Mouse (Mus musculus) gastrocnemius, postnatal 4 days (tissue): Measurements from ENCODE around the gene Etnk1. TPM values are rescaled to one million over a fixed set of nuclear protein-coding genes. Genes with fewer than 3 reads are reported as not detected.
"Not testable (repeated sequence)": the region's sequence is repeated elsewhere in the genome, so short reads cannot be mapped to it uniquely, and the experiment has no call there.

ENCODE experiments used
- DNase-seq, 2 experiments: peaks; one replicate each; pipeline ENCODE4 v3.0.0; 2021 to 2022; ENCODE audit warnings: low spot score in 2 of 2, mixed read lengths in 2 of 2
- long read RNA-seq, 2 experiments: library from polyadenylated mRNA; stranded (forward); transcript quantifications; one replicate each; pipeline ENCODE4 v2.0.0; 2021
- total RNA-seq, 2 experiments: library from RNA; stranded (reverse); gene quantifications; 2 replicates each; pipeline ENCODE4 v1.2.3; 2021

Etnk1 gene
- 10 to 100 TPM; 21.3 to 23.1 TPM for total RNA-seq
- long read RNA-seq, experiment 1, full-length matches to known transcripts, result 8 of 12 reads
- long read RNA-seq, experiment 1, partial matches to known transcripts, result 1 of 12 reads
- long read RNA-seq, experiment 1, other reads (novel, unspliced or antisense), result 3 of 12 reads
- long read RNA-seq, experiment 2, full-length matches to known transcripts, result 8 of 11 reads
- long read RNA-seq, experiment 2, partial matches to known transcripts, result 0 of 11 reads
- long read RNA-seq, experiment 2, other reads (novel, unspliced or antisense), result 3 of 11 reads

- DNase-seq, result peak; percentile 93 to 96
These were observed at the start of gene Etnk1 for GRCm38 (mm10) chr6:143166452-143167357. TSS of gene Etnk1 (plus strand) at chr6:143167221.

DNA sequence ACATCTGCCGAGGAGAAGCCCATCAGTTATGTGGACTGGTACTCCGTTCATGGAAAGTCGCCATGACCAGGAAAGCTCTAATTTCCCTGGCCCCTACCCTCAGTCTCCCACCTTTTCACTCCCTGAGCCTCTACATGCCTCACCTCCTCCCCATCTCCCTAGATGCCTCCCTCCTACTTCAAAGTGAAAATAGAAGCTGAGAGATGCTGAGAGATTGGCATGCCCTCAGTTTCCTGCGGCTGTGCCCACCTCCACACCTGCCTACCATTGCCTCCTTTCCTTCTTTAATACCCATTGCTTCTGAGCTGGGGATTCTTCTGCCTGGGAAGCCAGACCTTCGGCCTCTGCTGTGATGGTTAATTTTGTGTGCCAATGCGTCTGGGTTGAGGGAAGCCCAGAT, 47.7 kb upstream of the Etnk1 start:
- DNase-seq, result no peak

DNA sequence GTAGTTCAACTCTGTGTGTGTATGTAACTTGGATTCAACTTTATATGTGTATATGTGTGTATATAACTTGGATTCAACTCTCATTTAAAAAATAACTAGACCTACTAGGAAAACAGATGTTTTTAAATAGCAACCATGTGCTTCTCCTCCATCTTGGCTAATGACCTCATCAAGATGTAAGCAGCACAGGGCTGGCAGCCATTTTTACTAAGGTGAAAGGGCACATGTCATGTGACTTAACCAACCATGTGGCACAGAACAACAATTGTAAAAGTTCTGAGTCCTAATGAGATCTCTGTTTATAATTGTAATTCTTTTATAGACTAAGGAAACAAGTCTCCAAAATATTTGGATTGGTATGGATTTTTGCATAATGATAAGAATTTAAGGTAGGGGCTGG, 41.3 kb upstream of the Etnk1 start:
- DNase-seq, result no peak

DNA sequence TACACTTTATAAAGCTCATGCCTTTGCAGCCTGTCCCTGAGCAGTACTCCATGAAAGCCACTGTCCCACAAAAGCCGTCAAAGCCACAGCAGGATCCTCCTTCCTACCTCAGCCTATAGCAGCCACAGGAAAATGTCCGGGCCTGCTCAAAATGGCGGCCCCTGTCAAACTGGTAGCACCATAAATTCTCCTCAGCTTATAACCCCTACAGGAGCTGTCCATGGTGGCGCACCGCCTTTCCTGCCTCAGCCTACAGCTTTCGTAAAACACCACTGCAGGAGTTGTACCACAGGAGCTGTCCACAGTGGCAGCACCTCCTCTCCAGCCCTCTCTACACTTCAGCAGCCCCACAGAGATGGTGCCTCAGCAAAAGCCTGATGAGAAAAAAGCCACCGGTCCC, 37.6 kb upstream of the Etnk1 start:
- no peak for DNase-seq

DNA sequence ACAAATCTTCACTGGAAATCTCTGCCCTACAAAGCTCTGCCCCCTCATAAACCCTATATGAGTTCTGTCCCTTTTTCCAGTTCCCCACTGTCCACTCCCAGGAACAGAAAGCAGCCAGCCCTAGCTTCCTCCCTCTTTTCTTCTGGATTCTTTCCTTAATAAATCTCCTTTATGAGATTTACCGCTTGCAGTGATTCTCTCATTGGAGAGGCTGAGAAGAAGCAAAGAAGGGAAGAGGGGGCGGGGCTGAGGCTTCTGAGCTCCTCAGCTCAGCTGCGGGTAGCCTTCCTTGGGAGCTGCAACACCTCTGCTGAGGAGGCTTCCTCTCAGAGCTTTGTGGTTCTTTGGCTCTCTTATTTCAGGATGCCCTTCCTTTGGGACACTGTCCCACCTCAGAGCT, 37.1 kb upstream of the Etnk1 start:
- DNase-seq, result no peak

- no peak for DNase-seq
These were observed 36.6 kb upstream of the Etnk1 start for GRCm38 (mm10) chr6:143130411-143130810.

DNA sequence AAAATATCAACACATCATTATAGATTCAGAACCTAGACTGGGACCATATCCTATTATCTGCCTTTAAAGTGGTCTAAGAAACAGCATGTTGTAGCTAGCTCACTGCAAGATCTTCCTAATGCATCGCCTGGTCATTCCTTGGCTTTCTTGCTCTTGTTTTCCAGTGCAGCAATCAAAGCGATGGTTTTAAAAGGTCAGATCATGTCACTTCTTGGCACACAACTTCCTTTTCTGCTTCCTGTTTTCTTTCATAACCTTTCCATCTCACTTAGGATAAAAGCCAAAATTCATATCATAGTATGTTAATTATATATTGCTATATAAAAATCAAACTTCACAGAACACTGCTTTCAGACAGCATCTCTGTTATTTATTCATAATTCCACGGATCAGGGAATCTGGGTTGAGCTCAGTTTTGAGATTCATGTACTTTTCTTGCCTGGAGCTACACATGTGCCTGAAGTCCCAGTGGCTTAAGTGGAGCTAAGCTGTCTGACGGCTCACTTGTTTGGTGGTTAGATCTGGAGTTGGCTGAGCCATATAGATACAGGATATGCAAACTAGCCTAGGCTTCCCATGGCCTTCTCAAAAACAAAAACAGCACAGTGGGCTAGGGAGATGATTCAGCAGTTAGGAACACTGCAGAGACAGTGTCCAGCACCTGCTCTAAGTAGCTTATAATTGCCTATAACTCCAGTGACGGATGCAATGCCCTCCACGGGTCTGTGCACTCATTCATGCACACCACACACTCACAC, 34.9 kb upstream of the Etnk1 start:
- DNase-seq, result no peak

DNA sequence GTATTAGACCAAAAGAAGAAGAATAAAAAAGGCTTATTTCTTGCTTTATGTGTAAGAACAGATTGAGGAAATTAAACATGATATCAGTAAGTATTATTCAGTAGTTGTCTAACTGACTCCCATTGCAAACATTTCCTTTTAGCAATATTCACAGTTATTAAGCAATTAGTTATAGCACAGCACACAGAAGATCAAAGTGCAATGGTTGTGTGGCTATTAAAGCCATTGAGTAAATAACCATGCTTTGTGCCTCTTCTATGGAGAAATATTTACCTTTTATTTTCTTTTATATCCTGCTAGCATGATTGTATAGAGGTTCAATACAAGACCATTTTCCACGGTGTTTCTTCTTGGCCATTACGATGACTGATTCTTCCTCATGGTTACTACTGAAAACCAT, 33.9 kb upstream of the Etnk1 start:
- DNase-seq, result no peak

DNA sequence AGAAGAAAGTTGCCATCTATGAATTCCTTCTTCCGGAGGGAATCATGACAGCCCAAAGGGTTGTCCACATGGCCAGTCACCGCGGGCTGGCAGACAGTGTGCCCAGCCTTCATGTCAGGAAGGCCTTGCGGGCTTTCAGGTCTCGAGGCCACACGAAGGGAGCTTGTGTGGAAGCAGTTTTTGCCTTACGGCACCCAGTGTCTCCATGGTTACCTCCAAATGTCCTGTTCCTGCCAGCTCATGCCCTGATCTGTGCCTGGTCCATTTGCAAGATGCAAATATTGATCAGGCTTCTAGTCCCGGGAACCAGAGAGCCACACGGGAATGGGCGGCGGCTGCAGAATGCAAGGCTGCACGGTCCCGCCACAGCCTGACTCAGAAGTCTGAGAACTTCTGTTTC, 31.9 kb upstream of the Etnk1 start:
- DNase-seq, result no peak

DNA sequence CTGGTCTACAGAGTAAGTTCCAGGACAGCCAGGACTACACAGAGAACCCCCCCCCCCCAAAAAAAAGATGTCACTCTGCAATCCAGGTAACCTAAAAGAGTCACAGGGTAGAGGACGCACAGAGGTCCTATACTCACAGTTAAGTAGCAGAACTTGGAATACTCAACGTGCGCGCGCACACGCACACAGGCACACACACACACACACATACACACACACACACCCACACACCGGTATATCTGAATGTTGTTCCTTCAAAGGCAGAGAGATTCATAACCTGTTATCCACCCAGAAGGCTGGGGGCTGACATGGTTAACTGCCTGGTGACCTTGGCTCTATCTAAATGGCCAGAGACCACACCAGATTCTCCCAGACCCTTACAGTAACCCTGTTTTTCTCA, 30.3 kb upstream of the Etnk1 start:
- DNase-seq, result no peak

DNA sequence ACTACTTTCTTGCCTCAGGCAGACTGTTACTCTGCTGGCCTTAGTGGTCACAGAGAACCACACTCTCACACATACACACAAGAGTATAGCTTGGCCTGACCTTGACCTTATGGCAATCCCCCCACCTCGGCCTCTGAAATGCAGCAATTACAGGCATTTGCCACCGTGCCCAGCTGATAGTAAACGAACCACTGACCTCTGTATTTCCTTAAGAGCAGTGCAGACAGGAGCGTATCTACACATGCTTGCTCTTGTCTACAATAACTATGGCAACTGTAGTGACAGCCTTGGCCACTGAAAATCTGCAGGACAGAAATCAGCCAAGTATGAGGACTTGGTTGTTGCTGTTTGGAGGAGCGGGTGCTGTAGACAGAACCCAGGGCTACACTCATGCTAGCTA, 29.7 kb upstream of the Etnk1 start:
- DNase-seq, result no peak

DNA sequence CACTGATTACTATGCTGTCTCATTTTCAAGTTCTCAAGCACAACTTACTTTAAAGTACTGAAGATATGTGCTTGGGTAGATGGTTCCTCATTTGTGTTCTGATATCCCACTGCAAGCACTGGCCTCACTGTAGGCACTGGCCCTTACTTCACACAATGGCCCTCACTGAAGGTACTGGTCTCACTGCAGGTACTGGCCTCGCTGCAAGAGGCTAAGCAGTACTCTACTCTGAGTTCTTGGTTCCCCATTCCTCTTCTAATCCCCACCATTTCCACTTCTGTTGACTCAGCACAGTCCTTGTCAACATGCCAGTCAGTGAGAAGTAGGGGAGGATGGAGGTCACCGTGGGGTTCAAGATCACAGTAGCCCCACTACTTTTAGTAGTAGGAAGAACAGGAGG, 27.6 kb upstream of the Etnk1 start:
- DNase-seq, result no peak

DNA sequence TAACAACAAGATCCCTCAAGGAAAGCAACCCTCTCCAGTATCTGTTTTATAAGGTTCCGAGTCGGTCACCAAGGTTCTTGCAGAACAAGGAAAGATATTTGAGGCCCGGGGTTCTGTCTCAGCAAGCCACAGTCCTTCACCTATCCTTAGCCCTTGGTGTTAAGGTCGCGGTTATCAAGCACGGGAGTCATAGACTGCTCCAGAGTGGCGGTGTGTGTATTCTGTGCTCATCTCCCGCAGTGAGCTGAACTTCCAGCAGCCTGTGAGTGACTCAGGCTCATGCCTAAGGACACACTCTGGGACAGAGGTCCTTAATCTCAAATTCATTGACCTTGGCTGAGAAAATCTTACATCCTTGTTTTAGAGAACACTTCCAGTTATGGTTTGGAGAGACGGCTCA, 26.1 kb upstream of the Etnk1 start:
- no peak for DNase-seq

GRCm38 (mm10) chr6:143141624-143142592, 25.1 kb upstream of the Etnk1 start:
- DNase-seq, result not testable (repeated sequence)

- no peak for DNase-seq
These were observed 24.2 kb upstream of the Etnk1 start for GRCm38 (mm10) chr6:143142861-143143260.

DNA sequence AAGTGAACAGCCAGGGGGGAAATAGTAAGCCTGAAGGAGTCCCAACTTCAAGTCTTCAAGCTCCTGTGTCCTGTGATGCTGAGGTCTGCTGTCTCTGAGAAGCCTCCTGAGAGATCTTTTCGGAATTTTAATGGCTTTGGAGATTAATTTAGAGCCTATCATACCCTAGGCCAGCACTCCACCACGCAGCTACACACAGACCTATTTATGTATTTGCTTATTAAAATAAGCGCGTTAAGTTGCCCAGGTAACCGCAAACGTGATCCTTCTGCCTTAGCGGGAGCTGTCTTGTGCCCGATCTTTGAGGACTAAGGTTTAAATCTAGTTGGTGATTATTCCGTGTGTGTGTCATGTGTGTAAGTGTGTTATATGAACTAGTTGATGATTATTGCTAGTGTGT, 23.7 kb upstream of the Etnk1 start:
- no peak for DNase-seq

DNA sequence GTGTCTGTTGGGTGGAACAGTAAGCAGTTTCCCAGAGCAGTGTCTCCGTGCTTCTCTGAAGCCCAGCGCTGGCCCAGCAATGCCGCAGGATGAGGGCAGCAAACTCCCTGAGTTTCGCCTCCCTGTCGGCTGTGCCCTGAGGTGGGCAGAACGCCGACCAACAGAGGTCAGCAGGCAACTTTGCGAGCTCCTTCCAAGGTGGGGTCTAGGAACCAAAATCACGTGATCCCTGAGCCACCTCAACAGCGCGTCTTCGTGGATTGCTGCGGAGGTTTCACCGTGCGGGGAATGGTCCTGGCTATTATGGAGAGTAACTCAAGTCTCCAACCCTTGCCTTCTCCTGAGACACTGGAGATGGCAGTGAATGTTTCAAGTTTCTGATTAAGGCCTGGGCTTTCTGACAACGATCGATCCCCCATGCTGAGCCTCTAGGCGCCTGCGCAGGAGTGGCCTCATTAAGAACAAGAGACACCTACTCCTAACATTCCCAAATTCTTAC, 23.2 kb upstream of the Etnk1 start:
- no peak for DNase-seq

DNA sequence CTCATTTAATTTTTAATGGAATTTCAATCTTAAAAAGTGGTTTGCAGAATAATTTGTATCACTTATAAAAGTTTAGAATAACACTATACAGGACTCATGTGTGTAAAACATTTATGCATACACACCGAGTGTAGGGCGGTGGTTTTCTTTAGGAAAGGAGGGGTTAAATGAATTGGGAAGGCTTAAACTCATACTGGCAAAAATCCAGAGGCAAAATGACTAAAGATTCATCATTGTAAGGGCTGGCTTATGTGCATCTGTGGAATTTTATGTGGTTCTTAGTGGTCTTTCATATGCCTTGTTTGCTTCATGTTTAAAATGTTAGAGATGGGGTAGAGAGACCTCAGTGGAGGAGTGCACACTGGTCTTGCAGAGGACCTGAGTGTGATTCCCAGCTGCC, 22.5 kb upstream of the Etnk1 start:
- DNase-seq, result no peak

- no peak for DNase-seq
These were observed 22.0 kb upstream of the Etnk1 start for GRCm38 (mm10) chr6:143145051-143145450.

GRCm38 (mm10) chr6:143146756-143147155, 20.3 kb upstream of the Etnk1 start:
- DNase-seq, result no peak

DNA sequence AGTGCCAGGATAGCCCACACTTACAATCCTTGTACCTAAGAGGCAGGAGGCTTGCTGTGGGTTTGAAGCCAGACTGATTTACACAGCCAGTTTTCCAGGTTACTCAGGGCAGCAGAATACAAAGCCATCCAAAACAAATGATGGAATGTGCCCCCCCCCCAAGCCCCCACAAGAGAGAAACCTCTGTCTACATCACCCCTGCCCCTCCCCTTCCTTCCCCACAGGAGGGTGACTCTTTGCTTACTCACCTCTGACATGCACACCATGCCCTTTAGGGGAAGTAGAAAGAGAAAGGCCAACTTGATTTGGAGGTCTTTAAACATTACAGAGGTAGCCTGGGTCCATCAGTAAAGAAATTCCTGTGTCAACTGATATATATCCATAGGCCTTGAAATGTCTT, 18.2 kb upstream of the Etnk1 start:
- no peak for DNase-seq
